Mouse (Mus musculus): Measurements from ENCODE around the gene Usp1. TPM values are rescaled to one million over a fixed set of nuclear protein-coding genes. Genes with fewer than 3 reads are reported as not detected.
"Not testable (repeated sequence)": the region's sequence is repeated elsewhere in the genome, so short reads cannot be mapped to it uniquely, and the experiment has no call there.

Usp1 gene
- polyA plus RNA-seq, 1 experiment from 2014 or later, result 86.4 TPM

GRCm38 (mm10) chr4:98979976-98980375 lies 56.4 kb downstream of the Usp1 start:
- H3K4me1 ChIP-seq (replicated peaks); H3K9ac ChIP-seq; H3K4me3 ChIP-seq (replicated peaks); H3K4me2 ChIP-seq; ATAC-seq (ENCODE audit: low read depth); H3K27me3 ChIP-seq; H3K9me3 ChIP-seq (replicated peaks); H3K27ac ChIP-seq; DNase-seq: not testable (repeated sequence)
- peaks cover 16% of the 10 kb centered on the region for H3K36me3 ChIP-seq
- 75% methylated on average over 3 of the region's 3 CpGs for WGBS (ENCODE audit: insufficient replicate concordance)

GRCm38 (mm10) chr4:98984701-98985100 lies 61.1 kb downstream of the Usp1 start:
- H3K9ac ChIP-seq, result no peak overlapping the region
- no peak overlapping the region for H3K4me3 ChIP-seq (replicated peaks)
- ATAC-seq (ENCODE audit: low read depth), result no peak
- 85% methylated on average over 8 of the region's 8 CpGs for WGBS (ENCODE audit: insufficient replicate concordance)
- DNase-seq, result no peak
- peaks cover 20% of the 10 kb centered on the region for H3K36me3 ChIP-seq
- H3K4me2 ChIP-seq, result no peak overlapping the region
- H3K4me1 ChIP-seq (replicated peaks), result no peaks in the 10 kb centered on the region
- no peaks in the 10 kb centered on the region for H3K9me3 ChIP-seq (replicated peaks)
- no peaks in the 10 kb centered on the region for H3K27me3 ChIP-seq
- no peak overlapping the region for H3K27ac ChIP-seq

Other genes with a start within 250 kb of the Usp1 start
- not detected in 2 replicates for gene L1td1, start 197.1 kb upstream of the Usp1 start, polyA plus RNA-seq (2015; fragmentation: Nextera tagmentation; extraction: Ambion mirVana)
- gene Kank4, start 106.3 kb upstream of the Usp1 start, polyA plus RNA-seq (2015; fragmentation: Nextera tagmentation; extraction: Ambion mirVana), result 0.07 and 0.08 TPM in 2 replicates
- not detected in 2 replicates for gene I0C0044D17Rik, start 100.0 kb upstream of the Usp1 start, polyA plus RNA-seq (2015; fragmentation: Nextera tagmentation; extraction: Ambion mirVana)
- 38.6 and 48.2 TPM in 2 replicates for gene Angptl3, start 107.1 kb downstream of the Usp1 start, polyA plus RNA-seq (2015; fragmentation: Nextera tagmentation; extraction: Ambion mirVana)
- 9.3 and 11.6 TPM in 2 replicates for gene Dock7, start 197.1 kb downstream of the Usp1 start, polyA plus RNA-seq (2015; fragmentation: Nextera tagmentation; extraction: Ambion mirVana)

Measured in liver, embryonic 13.5 days (tissue).